Comparison of ENCODE assay signal across 12 mouse cellular contexts in genomic region chr3:37182415-37183269, GRCm38 (mm10). TPM values are rescaled to one million over a fixed set of nuclear protein-coding genes. Genes with fewer than 3 reads are reported as not detected.
DNase-seq lines count a peak whose midpoint lies in the region; ATAC-seq lines count a peak whose summit lies in the region.
"Had no signal": no experiment of that assay in that cellular context is flagged by ENCODE, and none has a peak within 500 bp of the region (broad histone marks: within the 10 kb centered on the region; RNA-seq: fewer than 3 reads in every experiment).

No protein-coding gene starts in this region.

- peak; percentile 91 for DNase-seq in heart, adult 11 months
- DNase-seq in heart, postnatal 36 days, result no peak
- DNase-seq in brain, adult 2 months (ENCODE audit: low read depth, low spot score), result peak; percentile 33
- peak; percentile 29 for DNase-seq in gastrocnemius, postnatal 25 days
- DNase-seq in thymus, postnatal 10 days (ENCODE audit: low spot score in 2 of 2), result no peak

- H3K27ac ChIP-seq in lung, embryonic 15.5 days, result peak overlapping the region; percentile 50; the same call in 1 of the 2 replicates
- no peak overlapping the region for H3K27ac ChIP-seq in kidney, embryonic 15.5 days
- H3K27ac ChIP-seq: kidney, postnatal 0 days had no signal

- H3K9me3 ChIP-seq in lung, embryonic 15.5 days, result no peaks in the 10 kb centered on the region
- H3K9me3 ChIP-seq in kidney, embryonic 15.5 days (replicated peaks), result no peaks in the 10 kb centered on the region

- no peak overlapping the region for H3K9ac ChIP-seq in lung, embryonic 15.5 days
- H3K9ac ChIP-seq in kidney, embryonic 15.5 days, result no peak overlapping the region

- no peaks in the 10 kb centered on the region for H3K27me3 ChIP-seq in lung, embryonic 15.5 days
- no peaks in the 10 kb centered on the region for H3K27me3 ChIP-seq in kidney, embryonic 15.5 days
- H3K27me3 ChIP-seq: CH12.LX had no signal

- peaks cover 15% of the 10 kb centered on the region for H3K4me1 ChIP-seq in lung, embryonic 15.5 days
- peaks cover 13% of the 10 kb centered on the region for H3K4me1 ChIP-seq in kidney, embryonic 15.5 days

- H3K4me3 ChIP-seq in lung, embryonic 15.5 days, result no peak overlapping the region
- H3K4me3 ChIP-seq in kidney, embryonic 15.5 days (replicated peaks), result no peak overlapping the region
- H3K4me3 ChIP-seq: myocyte had no signal

- H3K4me2 ChIP-seq in lung, embryonic 15.5 days, result 0 out of 2 replicates have a peak overlapping the region, but pooled peaks have one; percentile 16
- no peak overlapping the region for H3K4me2 ChIP-seq in kidney, embryonic 15.5 days

- ATAC-seq in lung, embryonic 15.5 days (ENCODE audit: borderline replicate concordance, extremely low read depth, low FRiP score, low TSS enrichment), result peak; percentile 68; the same call in 1 of the 2 replicates
- no peak for ATAC-seq in activated CD4-positive, CD25-positive, alpha-beta regulatory T cell, adult 4 months
- no peak for ATAC-seq in kidney, embryonic 15.5 days (replicated peaks; ENCODE audit: low FRiP score)

- H3K36me3 ChIP-seq in lung, embryonic 15.5 days, result no peaks in the 10 kb centered on the region
- H3K36me3 ChIP-seq in kidney, embryonic 15.5 days, result no peaks in the 10 kb centered on the region

- 37% methylated on average over 16 of the region's 16 CpGs for WGBS in lung, embryonic 15.5 days
- 59% methylated on average over 16 of the region's 16 CpGs for WGBS in kidney, embryonic 15.5 days

- intact Hi-C loops in heart, postnatal 36 days (cut with DNase I), result no loop called here

RNA-seq across cellular contexts. Expression of gene Il21, which starts 49.8 kb away (rescaled TPM):
- total RNA-seq in heart, postnatal 36 days (2021), result not detected
- total RNA-seq in gastrocnemius, postnatal 25 days (2021), result not detected
- polyA plus RNA-seq in lung, embryonic 15.5 days (2015; fragmentation: Nextera tagmentation; extraction: Ambion mirVana), result not detected in 2 replicates
- under 1 TPM; 0.45 to 0.73 TPM for polyA plus RNA-seq in activated CD4-positive, CD25-positive, alpha-beta regulatory T cell, adult 4 months (2017; shearing (Covaris generic))
- polyA plus RNA-seq in kidney, embryonic 15.5 days (2015; fragmentation: Nextera tagmentation; extraction: Ambion mirVana), result not detected in 2 replicates
- total RNA-seq: CH12.LX; common myeloid progenitor, adult 5-6 weeks had no signal
- polyA plus RNA-seq: kidney, postnatal 0 days; myocyte had no signal

RNA-seq across cellular contexts. Expression of gene Il2, which starts 56.9 kb away (rescaled TPM):
- total RNA-seq in heart, postnatal 36 days (2021), result not detected
- not detected for total RNA-seq in gastrocnemius, postnatal 25 days (2021)
- 0.29 and 0.31 TPM in 2 replicates for polyA plus RNA-seq in lung, embryonic 15.5 days (2015; fragmentation: Nextera tagmentation; extraction: Ambion mirVana)
- polyA plus RNA-seq in activated CD4-positive, CD25-positive, alpha-beta regulatory T cell, adult 4 months (2017; shearing (Covaris generic)), result 1 to 10 TPM; 1.1 to 1.7 TPM
- polyA plus RNA-seq in kidney, embryonic 15.5 days (2015; fragmentation: Nextera tagmentation; extraction: Ambion mirVana), result 0.28 TPM in 1 of 2 replicates, not detected in the other
- total RNA-seq: common myeloid progenitor, adult 5-6 weeks had no signal
- polyA plus RNA-seq: myocyte had no signal

Comparison
In these comparisons a context has a peak if more than half of its experiments do, and no peak if none do; other contexts are left out.
1. DNase-seq: peak in heart, adult 11 months (single experiment), brain, adult 2 months (single experiment) and gastrocnemius, postnatal 25 days (single experiment); none in heart, postnatal 36 days (0 of 2) and thymus, postnatal 10 days (0 of 2).